Mouse (Mus musculus) brain, embryonic 14.5 days (tissue): ENCODE measurements at regions not wholly inside any gene's neighbourhood (a gene's known extent, or its start where the extent isn't known, plus 50 kb on each side); places are given as distances from the start of the nearest gene placed in this dataset.
A peak's percentile ranks its signal among the peaks of the same experiment; 100 is the strongest.

Experiments used
- DNase-seq: peaks from one replicate; pipeline ENCODE4 v3.0.0-alpha.2; 2011; ENCODE audit warnings: low read depth
- CTCF ChIP-seq: fragments of 200-500 bp; IDR thresholded peaks from 2 replicates; pipeline ENCODE4 v1.5.1; 2012; ENCODE audit warnings: inconsistent platforms, mild to moderate bottlenecking, moderate library complexity, borderline replicate concordance; ENCODE audit not compliant: insufficient read depth, insufficient read length; ENCODE audit errors: extremely low read depth
- POLR2A ChIP-seq: fragments of 200-500 bp; IDR thresholded peaks from 2 replicates; pipeline ENCODE4 v1.6.1; 2012; ENCODE audit warnings: mild to moderate bottlenecking, inconsistent platforms, borderline replicate concordance; ENCODE audit not compliant: poor library complexity, insufficient read depth, insufficient read length, severe bottlenecking; ENCODE audit errors: extremely low read depth

GRCm38 (mm10) chr2:170945401-170946105 lies 213.9 kb downstream of the Dok5 start:
- TF ChIP-seq CTCF (no peak), POLR2A (no peak)
- peak; percentile 71 for DNase-seq

DNA sequence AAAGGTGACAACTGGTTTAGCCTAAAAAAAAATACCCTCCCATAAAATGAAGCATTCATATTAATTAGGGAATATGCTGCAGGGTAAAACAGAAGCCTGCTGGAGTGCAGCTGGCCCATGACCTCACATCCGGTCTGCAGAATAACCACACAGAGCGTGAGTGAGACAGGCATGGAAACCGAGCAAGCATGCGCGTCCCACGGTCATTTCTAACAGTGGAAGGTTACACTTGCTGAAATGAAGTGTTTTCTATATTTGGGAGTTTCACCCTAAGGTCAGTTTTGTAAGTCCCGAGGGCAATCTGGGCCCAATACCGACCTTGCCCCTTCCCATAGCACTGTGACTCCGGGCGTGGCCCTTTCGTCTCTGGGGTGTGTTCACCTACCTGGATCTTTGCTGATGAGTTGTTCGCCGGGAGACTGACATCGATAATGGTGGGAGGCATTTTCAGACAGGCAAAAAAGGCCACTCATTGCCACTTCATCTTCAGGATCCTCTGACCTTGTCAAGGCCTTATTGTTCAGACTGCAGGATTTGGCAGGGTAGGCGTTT lies 214.6 kb downstream of the Dok5 start:
- no peak for DNase-seq
- TF ChIP-seq CTCF (no peak), POLR2A (no peak)

- TF ChIP-seq POLR2A, result no peak
- no peak for TF ChIP-seq CTCF
- no peak for DNase-seq
Measured at GRCm38 (mm10) chr2:170947236-170947635, 215.6 kb downstream of the Dok5 start.

GRCm38 (mm10) chr2:170954626-170955025 lies 223.0 kb downstream of the Dok5 start:
- DNase-seq, result no peak

GRCm38 (mm10) chr2:170956766-170957165 lies 225.2 kb downstream of the Dok5 start:
- DNase-seq, result no peak
- no peak for TF ChIP-seq POLR2A

More at GRCm38 (mm10) chr2:170954626-170955025, 223.0 kb downstream of the Dok5 start:
- TF ChIP-seq POLR2A, result no peak
- no peak for TF ChIP-seq CTCF

- no peak for DNase-seq
- TF ChIP-seq CTCF, result no peak
- TF ChIP-seq POLR2A, result no peak
Measured at GRCm38 (mm10) chr2:170960396-170960795, 228.8 kb downstream of the Dok5 start.

- TF ChIP-seq CTCF (no peak), POLR2A (no peak)
- no peak for DNase-seq
Measured at GRCm38 (mm10) chr2:170962481-170962880, 230.9 kb downstream of the Dok5 start.

GRCm38 (mm10) chr2:170969430-170969829 lies 237.8 kb downstream of the Dok5 start:
- TF ChIP-seq CTCF, result no peak
- DNase-seq, result no peak

DNA sequence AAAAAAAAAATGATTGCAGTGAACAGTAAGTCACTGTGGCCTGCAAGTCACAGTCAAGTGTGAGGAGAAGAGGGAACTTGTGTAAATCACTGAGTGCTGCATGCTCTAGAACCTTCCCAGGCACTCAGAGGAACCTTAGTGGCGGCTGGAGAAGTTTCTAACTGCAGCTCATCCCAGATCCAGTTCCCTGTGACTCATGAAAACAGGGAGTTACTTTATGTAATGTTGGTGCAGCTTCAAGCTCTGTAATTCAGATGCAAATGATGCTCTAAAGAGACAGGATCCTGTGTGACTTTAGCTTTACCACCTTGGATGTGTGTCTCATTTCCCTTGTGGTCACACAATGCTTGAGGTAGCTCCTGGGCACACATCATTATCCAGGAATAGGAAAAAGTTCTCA lies 253.8 kb downstream of the Dok5 start:
- DNase-seq, result no peak
- TF ChIP-seq CTCF (no peak), POLR2A (no peak)

DNA sequence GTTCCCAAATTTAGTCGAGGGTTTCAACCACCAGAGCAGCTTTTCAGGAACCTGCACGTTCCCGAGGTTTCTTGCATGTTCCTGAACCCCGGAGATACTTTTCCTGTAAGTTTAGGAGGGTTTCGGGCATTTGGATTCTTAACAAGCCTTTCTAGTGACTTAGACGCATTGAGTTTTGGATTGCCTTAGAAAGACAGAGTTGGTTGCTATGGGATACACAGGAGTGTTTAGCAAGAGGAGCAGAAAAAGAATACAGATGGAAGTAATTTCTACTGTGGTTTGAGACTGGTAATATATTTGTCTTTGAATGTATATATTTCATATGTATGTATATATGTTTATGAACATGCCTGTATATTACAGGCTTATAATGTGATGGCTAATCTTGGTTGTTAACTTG lies 266.8 kb downstream of the Dok5 start:
- no peak for TF ChIP-seq POLR2A
- TF ChIP-seq CTCF, result no peak
- no peak for DNase-seq

- no peak for TF ChIP-seq CTCF
- no peak for TF ChIP-seq POLR2A
- DNase-seq, result peak; percentile 76
Measured at GRCm38 (mm10) chr2:171000165-171000564, 268.6 kb downstream of the Dok5 start.

- TF ChIP-seq CTCF (no peak), POLR2A (no peak)
- DNase-seq, result peak; percentile 23
Measured at GRCm38 (mm10) chr2:171028481-171028880, 296.9 kb downstream of the Dok5 start.
